Mouse (Mus musculus): ENCODE measurements around the gene Sorcs2. TPM values are rescaled to one million over a fixed set of nuclear protein-coding genes. Genes with fewer than 3 reads are reported as not detected.

Sorcs2 gene
- total and polyA plus RNA-seq, 2 experiments: 0.09 to 0.12 TPM

- H3K4me3 ChIP-seq (ENCODE audit: insufficient read depth, low read depth, low read length): no peak overlapping the region
- WGBS: 80% methylated on average over 8 of the region's 8 CpGs
These were observed 330.2 kb downstream of the Sorcs2 start for GRCm38 (mm10) chr5:36067651-36068181.

GRCm38 (mm10) chr5:36057804-36058322 is 340.1 kb downstream of the Sorcs2 start:
- WGBS: 83% methylated on average over 14 of the region's 14 CpGs
- no peak for TF ChIP-seq POLR2A (IDR thresholded peaks at IDR 0.05; ENCODE audit: extremely low read depth, insufficient read depth, low read length)
- no peak for TF ChIP-seq CTCF (IDR thresholded peaks at IDR 0.05; ENCODE audit: low read depth, low read length)
- H3K4me1 ChIP-seq (ENCODE audit: control insufficient read depth, insufficient read depth, low read length): no peaks in the 10 kb centered on the region
- H3K79me2 ChIP-seq (ENCODE audit: control insufficient read depth, insufficient read depth, low read length): no peaks in the 10 kb centered on the region
- DNase-seq (ENCODE audit: extremely low read depth, low read depth, low spot score): no peak
- H3K36me3 ChIP-seq (ENCODE audit: control insufficient read depth, insufficient read depth, low read length): no peaks in the 10 kb centered on the region
- H3K27me3 ChIP-seq (ENCODE audit: control insufficient read depth, insufficient read depth, low read length): no peaks in the 10 kb centered on the region
- no peak overlapping the region for H3K4me3 ChIP-seq (ENCODE audit: insufficient read depth, low read depth, low read length)
- no peak overlapping the region for H3K9ac ChIP-seq (ENCODE audit: low read depth, low read length)
- no peak overlapping the region for H3K27ac ChIP-seq (replicated peaks; ENCODE audit: insufficient read depth, low read depth, low read length)

More at GRCm38 (mm10) chr5:36067651-36068181, 330.2 kb downstream of the Sorcs2 start:
- no peak for TF ChIP-seq CTCF (IDR thresholded peaks at IDR 0.05; ENCODE audit: low read depth, low read length)
- no peak for TF ChIP-seq POLR2A (IDR thresholded peaks at IDR 0.05; ENCODE audit: extremely low read depth, insufficient read depth, low read length)
- H3K27me3 ChIP-seq (ENCODE audit: control insufficient read depth, insufficient read depth, low read length): no peaks in the 10 kb centered on the region
- no peak overlapping the region for H3K27ac ChIP-seq (replicated peaks; ENCODE audit: insufficient read depth, low read depth, low read length)
- no peaks in the 10 kb centered on the region for H3K4me1 ChIP-seq (ENCODE audit: control insufficient read depth, insufficient read depth, low read length)
- no peak for DNase-seq (ENCODE audit: extremely low read depth, low read depth, low spot score)
- H3K79me2 ChIP-seq (ENCODE audit: control insufficient read depth, insufficient read depth, low read length): no peaks in the 10 kb centered on the region
- H3K9ac ChIP-seq (ENCODE audit: low read depth, low read length): no peak overlapping the region
- no peaks in the 10 kb centered on the region for H3K36me3 ChIP-seq (ENCODE audit: control insufficient read depth, insufficient read depth, low read length)

- 93% methylated on average over 2 of the region's 2 CpGs for WGBS
- no peaks in the 10 kb centered on the region for H3K79me2 ChIP-seq (ENCODE audit: control insufficient read depth, insufficient read depth, low read length)
These were observed 341.0 kb downstream of the Sorcs2 start for GRCm38 (mm10) chr5:36056921-36057320.

GRCm38 (mm10) chr5:36055876-36056275 is 342.1 kb downstream of the Sorcs2 start:
- TF ChIP-seq CTCF (IDR thresholded peaks at IDR 0.05; ENCODE audit: low read depth, low read length) (no peak), POLR2A (IDR thresholded peaks at IDR 0.05; ENCODE audit: extremely low read depth, insufficient read depth, low read length) (no peak)
- DNase-seq (ENCODE audit: extremely low read depth, low read depth, low spot score): no peak
- Histone ChIP-seq H3K4me1 (ENCODE audit: control insufficient read depth, insufficient read depth, low read length) (no peaks in the 10 kb centered on the region), H3K9ac (ENCODE audit: low read depth, low read length) (no peak overlapping the region), H3K4me3 (ENCODE audit: insufficient read depth, low read depth, low read length) (no peak overlapping the region), H3K27me3 (ENCODE audit: control insufficient read depth, insufficient read depth, low read length) (no peaks in the 10 kb centered on the region), H3K27ac (replicated peaks; ENCODE audit: insufficient read depth, low read depth, low read length) (no peak overlapping the region), H3K36me3 (ENCODE audit: control insufficient read depth, insufficient read depth, low read length) (no peaks in the 10 kb centered on the region), H3K79me2 (ENCODE audit: control insufficient read depth, insufficient read depth, low read length) (no peaks in the 10 kb centered on the region)
- 82% methylated on average over 14 of the region's 14 CpGs for WGBS

More at GRCm38 (mm10) chr5:36056921-36057320, 341.0 kb downstream of the Sorcs2 start:
- no peak for DNase-seq (ENCODE audit: extremely low read depth, low read depth, low spot score)
- Histone ChIP-seq H3K4me1 (ENCODE audit: control insufficient read depth, insufficient read depth, low read length) (no peaks in the 10 kb centered on the region), H3K27ac (replicated peaks; ENCODE audit: insufficient read depth, low read depth, low read length) (no peak overlapping the region), H3K9ac (ENCODE audit: low read depth, low read length) (no peak overlapping the region), H3K4me3 (ENCODE audit: insufficient read depth, low read depth, low read length) (no peak overlapping the region), H3K27me3 (ENCODE audit: control insufficient read depth, insufficient read depth, low read length) (no peaks in the 10 kb centered on the region), H3K36me3 (ENCODE audit: control insufficient read depth, insufficient read depth, low read length) (no peaks in the 10 kb centered on the region)
- no peak for TF ChIP-seq CTCF (IDR thresholded peaks at IDR 0.05; ENCODE audit: low read depth, low read length)
- no peak for TF ChIP-seq POLR2A (IDR thresholded peaks at IDR 0.05; ENCODE audit: extremely low read depth, insufficient read depth, low read length)

- no peak overlapping the region for H3K9ac ChIP-seq (ENCODE audit: low read depth, low read length)
- no peaks in the 10 kb centered on the region for H3K4me1 ChIP-seq (ENCODE audit: control insufficient read depth, insufficient read depth, low read length)
- WGBS: 64% methylated on average over 3 of the region's 3 CpGs
- H3K4me3 ChIP-seq (ENCODE audit: insufficient read depth, low read depth, low read length): no peak overlapping the region
- 0 out of 2 replicates have a peak, but pooled peaks have one; percentile 7 for TF ChIP-seq CTCF (IDR thresholded peaks at IDR 0.05; ENCODE audit: low read depth, low read length)
- TF ChIP-seq POLR2A (IDR thresholded peaks at IDR 0.05; ENCODE audit: extremely low read depth, insufficient read depth, low read length): no peak
- H3K36me3 ChIP-seq (ENCODE audit: control insufficient read depth, insufficient read depth, low read length): no peaks in the 10 kb centered on the region
- H3K27me3 ChIP-seq (ENCODE audit: control insufficient read depth, insufficient read depth, low read length): no peaks in the 10 kb centered on the region
- H3K27ac ChIP-seq (replicated peaks; ENCODE audit: insufficient read depth, low read depth, low read length): no peak overlapping the region
- DNase-seq (ENCODE audit: extremely low read depth, low read depth, low spot score): no peak
- H3K79me2 ChIP-seq (ENCODE audit: control insufficient read depth, insufficient read depth, low read length): no peaks in the 10 kb centered on the region
These were observed 343.4 kb downstream of the Sorcs2 start for GRCm38 (mm10) chr5:36054498-36054897.

GRCm38 (mm10) chr5:36043154-36043553 is 354.8 kb downstream of the Sorcs2 start:
- Histone ChIP-seq H3K4me3 (ENCODE audit: insufficient read depth, low read depth, low read length) (no peak overlapping the region), H3K79me2 (ENCODE audit: control insufficient read depth, insufficient read depth, low read length) (no peaks in the 10 kb centered on the region), H3K4me1 (ENCODE audit: control insufficient read depth, insufficient read depth, low read length) (no peaks in the 10 kb centered on the region), H3K36me3 (ENCODE audit: control insufficient read depth, insufficient read depth, low read length) (no peaks in the 10 kb centered on the region), H3K9ac (ENCODE audit: low read depth, low read length) (no peak overlapping the region), H3K27me3 (ENCODE audit: control insufficient read depth, insufficient read depth, low read length) (no peaks in the 10 kb centered on the region), H3K27ac (replicated peaks; ENCODE audit: insufficient read depth, low read depth, low read length) (no peak overlapping the region)
- TF ChIP-seq POLR2A (IDR thresholded peaks at IDR 0.05; ENCODE audit: extremely low read depth, insufficient read depth, low read length): no peak
- TF ChIP-seq CTCF (IDR thresholded peaks at IDR 0.05; ENCODE audit: low read depth, low read length): no peak
- peak; percentile 26 for DNase-seq (ENCODE audit: extremely low read depth, low read depth, low spot score)
- 96% methylated on average over 2 of the region's 2 CpGs for WGBS

Measured in liver, adult 2 months (tissue).